Mouse (Mus musculus): ENCODE measurements around the gene Rassf10. TPM values are rescaled to one million over a fixed set of nuclear protein-coding genes. Genes with fewer than 3 reads are reported as not detected.

Gene Rassf10
- polyA plus RNA-seq (2016; fragmentation: Nextera tagmentation; extraction: Ambion mirVana), result 1.3 and 1.6 TPM in 2 replicates

- Histone ChIP-seq H3K4me1 (peaks cover 36% of the 10 kb centered on the region), H3K36me3 (replicated peaks) (no peaks in the 10 kb centered on the region), H3K4me3 (replicated peaks) (peak within 1 kb of the TSS; percentile 45), H3K27ac (no peak within 1 kb of the TSS), H3K9ac (peak within 1 kb of the TSS; percentile 31), H3K4me2 (peak within 1 kb of the TSS; percentile 77), H3K9me3 (no peaks in the 10 kb centered on the region), H3K27me3 (peaks cover 71% of the 10 kb centered on the region)
- ATAC-seq (ENCODE audit: low FRiP score), result peak; percentile 73; the same call in 1 of the 2 replicates
- WGBS, result 2% methylated on average over 40 of the region's 41 CpGs
These were observed at the start of gene Rassf10 for GRCm38 (mm10) chr7:112953777-112954291. Gene Rassf10 (plus strand): TSS chr7:112953962.

GRCm38 (mm10) chr7:112906848-112907247, 46.9 kb upstream of the Rassf10 start:
- H3K36me3 ChIP-seq (replicated peaks), result peaks cover 21% of the 10 kb centered on the region
- H3K9ac ChIP-seq, result no peak overlapping the region
- H3K9me3 ChIP-seq, result no peaks in the 10 kb centered on the region
- no peak for ATAC-seq (ENCODE audit: low FRiP score)
- H3K4me2 ChIP-seq, result no peak overlapping the region
- WGBS, result 87% methylated on average over 5 of the region's 5 CpGs
- H3K27me3 ChIP-seq, result no peaks in the 10 kb centered on the region
- H3K27ac ChIP-seq, result no peak overlapping the region
- 0 out of 2 replicates have a peak, but pooled peaks cover 5% of the 10 kb centered on the region for H3K4me1 ChIP-seq
- no peak overlapping the region for H3K4me3 ChIP-seq (replicated peaks)

- Histone ChIP-seq H3K4me2 (no peak overlapping the region), H3K27ac (no peak overlapping the region), H3K4me3 (replicated peaks) (no peak overlapping the region), H3K9ac (no peak overlapping the region), H3K36me3 (replicated peaks) (peaks cover 16% of the 10 kb centered on the region), H3K27me3 (no peaks in the 10 kb centered on the region), H3K9me3 (no peaks in the 10 kb centered on the region), H3K4me1 (0 out of 2 replicates have a peak, but pooled peaks cover 5% of the 10 kb centered on the region)
- WGBS, result 84% methylated on average over 2 of the region's 2 CpGs
- no peak for ATAC-seq (ENCODE audit: low FRiP score)
These were observed 46.3 kb upstream of the Rassf10 start for GRCm38 (mm10) chr7:112907468-112907867.

GRCm38 (mm10) chr7:112909164-112909563, 44.6 kb upstream of the Rassf10 start:
- Histone ChIP-seq H3K4me1 (0 out of 2 replicates have a peak, but pooled peaks cover 5% of the 10 kb centered on the region), H3K4me2 (no peak overlapping the region), H3K9ac (no peak overlapping the region), H3K27me3 (no peaks in the 10 kb centered on the region), H3K27ac (no peak overlapping the region), H3K36me3 (replicated peaks) (peaks cover 11% of the 10 kb centered on the region), H3K4me3 (replicated peaks) (no peak overlapping the region), H3K9me3 (no peaks in the 10 kb centered on the region)
- WGBS, result 87% methylated on average over 10 of the region's 10 CpGs
- no peak for ATAC-seq (ENCODE audit: low FRiP score)

GRCm38 (mm10) chr7:112912969-112913368, 40.8 kb upstream of the Rassf10 start:
- H3K4me1 ChIP-seq, result peaks cover 20% of the 10 kb centered on the region
- no peak overlapping the region for H3K27ac ChIP-seq
- 0 out of 2 replicates have a peak, but pooled peaks cover 2% of the 10 kb centered on the region for H3K27me3 ChIP-seq
- no peaks in the 10 kb centered on the region for H3K9me3 ChIP-seq
- H3K4me2 ChIP-seq, result no peak overlapping the region
- no peaks in the 10 kb centered on the region for H3K36me3 ChIP-seq (replicated peaks)
- H3K4me3 ChIP-seq (replicated peaks), result no peak overlapping the region
- H3K9ac ChIP-seq, result no peak overlapping the region
- no peak for ATAC-seq (ENCODE audit: low FRiP score)
- WGBS, result 85% methylated on average over 3 of the region's 3 CpGs

- ATAC-seq (ENCODE audit: low FRiP score), result no peak
- peaks cover 29% of the 10 kb centered on the region for H3K4me1 ChIP-seq
- H3K4me3 ChIP-seq (replicated peaks), result no peak overlapping the region
- H3K9ac ChIP-seq, result no peak overlapping the region
- no peaks in the 10 kb centered on the region for H3K9me3 ChIP-seq
- no peak overlapping the region for H3K27ac ChIP-seq
- 0 out of 2 replicates have a peak, but pooled peaks cover 2% of the 10 kb centered on the region for H3K27me3 ChIP-seq
- H3K36me3 ChIP-seq (replicated peaks), result no peaks in the 10 kb centered on the region
- WGBS, result 83% methylated on average over 4 of the region's 4 CpGs
- H3K4me2 ChIP-seq, result no peak overlapping the region
These were observed 38.2 kb upstream of the Rassf10 start for GRCm38 (mm10) chr7:112915571-112915970.

GRCm38 (mm10) chr7:112917613-112918278, 36.0 kb upstream of the Rassf10 start:
- Histone ChIP-seq H3K4me1 (peaks cover 33% of the 10 kb centered on the region), H3K9me3 (no peaks in the 10 kb centered on the region), H3K4me3 (replicated peaks) (no peak overlapping the region), H3K27me3 (0 out of 2 replicates have a peak, but pooled peaks cover 2% of the 10 kb centered on the region), H3K36me3 (replicated peaks) (no peaks in the 10 kb centered on the region), H3K4me2 (no peak overlapping the region), H3K27ac (no peak overlapping the region), H3K9ac (no peak overlapping the region; the same call in 1 of the 2 replicates)
- WGBS, result 69% methylated on average over 10 of the region's 10 CpGs
- ATAC-seq (ENCODE audit: low FRiP score), result no peak

GRCm38 (mm10) chr7:112918279-112918991, 35.3 kb upstream of the Rassf10 start:
- Histone ChIP-seq H3K4me2 (no peak overlapping the region), H3K9ac (no peak overlapping the region; the same call in 1 of the 2 replicates), H3K4me1 (peaks cover 40% of the 10 kb centered on the region), H3K36me3 (replicated peaks) (no peaks in the 10 kb centered on the region), H3K27ac (no peak overlapping the region), H3K9me3 (no peaks in the 10 kb centered on the region), H3K4me3 (replicated peaks) (no peak overlapping the region), H3K27me3 (0 out of 2 replicates have a peak, but pooled peaks cover 2% of the 10 kb centered on the region)
- ATAC-seq (ENCODE audit: low FRiP score), result peak; percentile 37; the same call in 1 of the 2 replicates
- 60% methylated on average over 22 of the region's 22 CpGs for WGBS

- Histone ChIP-seq H3K4me1 (peaks cover 42% of the 10 kb centered on the region), H3K27ac (no peak overlapping the region), H3K9me3 (no peaks in the 10 kb centered on the region), H3K9ac (no peak overlapping the region), H3K4me2 (no peak overlapping the region), H3K4me3 (replicated peaks) (no peak overlapping the region), H3K27me3 (0 out of 2 replicates have a peak, but pooled peaks cover 2% of the 10 kb centered on the region), H3K36me3 (replicated peaks) (no peaks in the 10 kb centered on the region)
- 0 out of 2 replicates have a peak, but pooled peaks have one; percentile 44 for ATAC-seq (ENCODE audit: low FRiP score)
- 4% methylated on average over 4 of the region's 4 CpGs for WGBS
These were observed 33.9 kb upstream of the Rassf10 start for GRCm38 (mm10) chr7:112919845-112920244.

GRCm38 (mm10) chr7:112922801-112923200, 31.0 kb upstream of the Rassf10 start:
- Histone ChIP-seq H3K36me3 (replicated peaks) (no peaks in the 10 kb centered on the region), H3K9ac (no peak overlapping the region), H3K9me3 (no peaks in the 10 kb centered on the region), H3K27ac (peak overlapping the region; percentile 19; the same call in 1 of the 2 replicates), H3K4me2 (no peak overlapping the region), H3K4me1 (peaks cover 24% of the 10 kb centered on the region), H3K4me3 (replicated peaks) (no peak overlapping the region), H3K27me3 (no peaks in the 10 kb centered on the region)
- WGBS, result 19% methylated on average over 4 of the region's 4 CpGs
- ATAC-seq (ENCODE audit: low FRiP score), result no peak

- Histone ChIP-seq H3K9ac (no peak overlapping the region), H3K27me3 (no peaks in the 10 kb centered on the region; the same call in 1 of the 2 replicates), H3K27ac (no peak overlapping the region), H3K36me3 (replicated peaks) (no peaks in the 10 kb centered on the region), H3K4me2 (no peak overlapping the region), H3K4me3 (replicated peaks) (no peak overlapping the region), H3K4me1 (peaks cover 15% of the 10 kb centered on the region), H3K9me3 (no peaks in the 10 kb centered on the region)
- WGBS, result 85% methylated on average over 3 of the region's 3 CpGs
- ATAC-seq (ENCODE audit: low FRiP score), result no peak
These were observed 30.1 kb upstream of the Rassf10 start for GRCm38 (mm10) chr7:112923712-112924111.

- H3K4me3 ChIP-seq (replicated peaks), result no peak overlapping the region
- no peak overlapping the region for H3K4me2 ChIP-seq
- H3K36me3 ChIP-seq (replicated peaks), result no peaks in the 10 kb centered on the region
- no peaks in the 10 kb centered on the region for H3K9me3 ChIP-seq
- 75% methylated on average over 7 of the region's 7 CpGs for WGBS
- H3K27ac ChIP-seq, result no peak overlapping the region
- no peak overlapping the region for H3K9ac ChIP-seq
- H3K4me1 ChIP-seq, result 0 out of 2 replicates have a peak, but pooled peaks cover 3% of the 10 kb centered on the region
- H3K27me3 ChIP-seq, result no peaks in the 10 kb centered on the region; the same call in 1 of the 2 replicates
- no peak for ATAC-seq (ENCODE audit: low FRiP score)
These were observed 23.1 kb upstream of the Rassf10 start for GRCm38 (mm10) chr7:112930669-112931068.

Measured in forebrain, embryonic 12.5 days (tissue).